In genomic region chr13:51957101-51957500, GRCm38 (mm10) we compare ENCODE assay signal across 28 mouse cellular contexts.
"Had no signal": no experiment of that assay in that cellular context is flagged by ENCODE, and none has a peak within 500 bp of the region (broad histone marks: within the 10 kb centered on the region; RNA-seq: fewer than 3 reads in every experiment).

No protein-coding gene starts in this region.

- ATAC-seq: hindbrain, embryonic 16.5 days; inflammation-experienced regulatory T-cells, adult 6 months; intestine, embryonic 15.5 days; intestine, postnatal 0 days had no signal

- H3K9ac ChIP-seq: heart, embryonic 12.5 days; hindbrain, embryonic 12.5 days; hindbrain, embryonic 14.5 days; intestine, embryonic 15.5 days; limb, embryonic 12.5 days; liver, embryonic 13.5 days; liver, embryonic 15.5 days had no signal

- H3K27ac ChIP-seq: heart, adult 2 months; hindbrain, embryonic 10.5 days; hindbrain, embryonic 12.5 days; hindbrain, embryonic 14.5 days; intestine, embryonic 15.5 days; layer of hippocampus, adult 2 months; left cerebral cortex, adult 2 months; limb, embryonic 10.5 days; limb, embryonic 12.5 days; liver, embryonic 13.5 days; liver, embryonic 15.5 days had no signal

- DNase-seq: gastrocnemius, postnatal 14 days; gastrocnemius, postnatal 36 days; heart, adult 11 months; heart, adult 2 months; heart, postnatal 10 days; heart, postnatal 4 days; kidney, adult 18-20 months; kidney, adult 8-10 months; kidney, postnatal 10 days; kidney, postnatal 25 days; kidney, postnatal 4 days; liver; liver, embryonic 13.5 days had no signal

- H3K4me2 ChIP-seq: heart, embryonic 12.5 days; hindbrain, embryonic 12.5 days; hindbrain, embryonic 14.5 days; intestine, embryonic 15.5 days; limb, embryonic 12.5 days; liver, embryonic 11.5 days; liver, embryonic 13.5 days; liver, embryonic 15.5 days had no signal

- H3K9me3 ChIP-seq: heart, embryonic 10.5 days; heart, embryonic 12.5 days; hindbrain, embryonic 10.5 days; hindbrain, embryonic 12.5 days; intestine, embryonic 15.5 days; limb, embryonic 10.5 days; limb, embryonic 12.5 days; liver, embryonic 13.5 days; liver, embryonic 15.5 days had no signal

- H3K4me3 ChIP-seq: heart, adult 2 months; heart, embryonic 10.5 days; heart, embryonic 12.5 days; hindbrain, embryonic 10.5 days; hindbrain, embryonic 12.5 days; intestine, embryonic 15.5 days; layer of hippocampus, adult 2 months; left cerebral cortex, adult 2 months; limb, embryonic 10.5 days; limb, embryonic 12.5 days; liver, embryonic 13.5 days; liver, embryonic 15.5 days had no signal

- H3K36me3 ChIP-seq: heart, embryonic 10.5 days; heart, embryonic 12.5 days; hindbrain, embryonic 10.5 days; hindbrain, embryonic 12.5 days; intestine, embryonic 15.5 days; limb, embryonic 10.5 days; limb, embryonic 12.5 days; liver, embryonic 13.5 days; liver, embryonic 15.5 days had no signal

- H3K27me3 ChIP-seq: heart, embryonic 12.5 days; hindbrain, embryonic 12.5 days; intestine, embryonic 15.5 days had no signal
